Mouse (Mus musculus): ENCODE measurements around the gene Phactr1.

Gene Phactr1

DNA sequence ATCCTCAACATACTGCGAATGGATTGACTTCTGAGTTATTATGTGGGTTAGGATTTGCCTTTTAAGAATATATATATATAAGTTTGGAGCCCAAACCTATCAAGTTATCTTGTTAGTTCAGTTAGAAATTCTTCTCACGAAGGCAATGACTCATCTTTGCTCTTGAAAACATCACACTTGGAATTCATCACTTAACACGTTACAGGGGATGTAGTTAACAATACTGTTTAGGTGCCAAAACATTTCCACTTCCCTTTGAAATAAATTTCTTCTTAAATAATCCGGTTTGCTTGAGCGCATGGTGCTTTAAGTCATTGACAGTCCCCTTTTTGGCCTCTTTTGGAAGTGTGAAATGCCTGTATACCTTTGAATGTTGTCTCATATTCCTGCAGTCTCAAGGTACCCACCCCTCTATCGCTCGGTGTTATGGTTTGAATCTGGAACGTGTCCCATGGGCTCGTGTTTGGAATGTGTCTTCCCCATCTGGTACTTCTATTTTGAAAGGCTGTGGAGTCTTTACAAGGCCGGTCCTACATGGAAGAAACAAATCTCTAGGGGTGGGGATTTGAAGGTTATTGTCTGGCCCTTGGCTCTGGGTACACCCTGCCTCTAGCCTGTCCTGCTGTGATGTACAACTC lies 80.6 kb downstream of the Phactr1 start:
- DNase-seq: no peak

DNA sequence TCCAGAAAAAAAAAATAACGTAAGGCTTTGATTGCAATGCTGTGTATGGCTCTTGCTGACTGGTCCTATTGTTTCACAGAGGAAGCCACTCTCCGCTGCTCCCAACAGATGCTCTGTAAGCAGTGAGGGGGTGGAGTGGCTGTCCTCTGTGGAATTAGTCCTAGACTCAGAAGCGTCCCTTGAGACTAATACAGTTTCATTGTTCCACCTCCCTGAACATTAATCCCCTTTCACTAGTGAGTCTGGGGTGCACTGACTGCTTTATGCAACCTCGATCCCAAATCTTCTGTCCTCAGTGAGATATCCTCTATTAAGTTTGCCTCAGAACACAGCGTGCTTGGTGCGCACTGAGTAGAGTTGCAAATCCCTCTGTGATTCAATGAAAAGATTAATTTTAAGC lies 91.9 kb downstream of the Phactr1 start:
- peak; percentile 91 for DNase-seq

DNA sequence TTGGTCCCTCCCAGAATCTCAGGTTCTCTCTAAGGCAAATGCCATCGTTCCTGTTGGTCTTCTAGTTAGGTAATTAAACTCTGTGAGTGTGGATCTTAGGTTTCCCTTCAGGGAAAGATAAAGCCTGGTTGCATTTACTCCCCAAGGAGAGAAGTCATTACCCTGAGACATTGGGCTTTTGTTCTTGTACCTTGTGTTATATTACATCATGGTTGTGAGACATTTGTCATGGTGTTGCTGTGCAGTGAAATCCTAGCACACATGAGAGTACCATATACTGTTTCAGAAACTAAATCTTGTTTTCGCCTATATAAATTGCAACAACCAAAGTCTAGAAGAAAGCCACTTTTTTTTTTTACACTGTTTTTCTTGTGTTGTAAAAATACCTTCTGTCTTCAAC lies 93.6 kb downstream of the Phactr1 start:
- DNase-seq: no peak

DNA sequence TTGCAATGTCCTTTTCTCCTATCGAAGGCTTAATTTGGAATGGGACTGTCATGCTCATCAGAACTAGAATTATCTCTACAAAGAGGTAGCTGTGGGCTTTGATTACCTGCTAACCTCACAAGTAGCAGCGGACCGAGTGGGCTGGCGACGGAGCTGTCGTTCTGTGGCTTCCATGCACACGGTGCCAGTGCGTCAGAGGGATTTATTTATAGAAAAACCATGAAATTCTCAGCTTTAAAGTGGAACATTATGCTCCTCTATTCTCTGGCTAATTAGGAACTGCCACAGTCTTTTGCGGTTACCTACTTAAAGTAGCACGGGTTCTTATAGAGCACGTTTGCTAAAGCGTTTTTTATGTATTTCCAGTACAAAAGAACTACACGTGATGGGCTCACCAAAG lies 101.7 kb downstream of the Phactr1 start:
- no peak for DNase-seq

DNA sequence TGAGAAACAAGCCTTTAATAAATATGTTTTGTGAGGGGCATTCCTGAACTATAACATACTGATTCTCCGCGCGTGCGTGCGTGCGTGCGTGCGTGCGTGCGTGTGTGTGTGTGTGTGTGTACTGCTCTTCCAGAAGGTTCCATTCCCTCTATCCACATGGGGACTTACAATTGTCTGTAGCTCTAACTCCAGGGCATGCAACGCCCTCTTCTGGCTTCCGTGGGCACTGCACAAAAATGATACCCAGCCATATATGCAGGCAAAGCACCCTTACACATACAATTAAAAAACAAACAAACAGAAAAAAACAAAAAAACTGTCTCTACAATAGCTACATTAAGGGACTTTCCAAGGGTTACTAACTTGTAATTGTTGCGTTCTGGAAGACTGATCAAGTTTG lies 108.8 kb downstream of the Phactr1 start:
- peak; percentile 35 for DNase-seq

DNA sequence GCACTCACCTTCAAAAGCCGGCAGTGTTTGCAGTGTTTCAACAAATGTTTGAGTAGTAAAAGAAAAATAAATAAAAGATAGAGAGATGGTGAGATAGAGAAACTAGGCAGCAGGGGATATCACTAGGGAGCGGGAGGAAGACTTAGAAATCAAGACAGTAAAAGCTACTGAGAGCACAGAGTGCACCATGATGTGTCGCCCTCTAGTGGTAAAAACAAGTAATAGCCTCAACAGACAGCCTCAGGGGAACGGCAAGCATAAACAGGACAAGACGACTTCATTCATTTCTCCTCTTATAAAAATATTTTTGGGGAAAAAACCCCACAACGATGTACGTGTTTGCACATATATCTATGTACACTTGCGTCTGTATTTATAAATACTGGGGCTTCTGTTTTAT lies 111.9 kb downstream of the Phactr1 start:
- peak; percentile 73 for DNase-seq

DNA sequence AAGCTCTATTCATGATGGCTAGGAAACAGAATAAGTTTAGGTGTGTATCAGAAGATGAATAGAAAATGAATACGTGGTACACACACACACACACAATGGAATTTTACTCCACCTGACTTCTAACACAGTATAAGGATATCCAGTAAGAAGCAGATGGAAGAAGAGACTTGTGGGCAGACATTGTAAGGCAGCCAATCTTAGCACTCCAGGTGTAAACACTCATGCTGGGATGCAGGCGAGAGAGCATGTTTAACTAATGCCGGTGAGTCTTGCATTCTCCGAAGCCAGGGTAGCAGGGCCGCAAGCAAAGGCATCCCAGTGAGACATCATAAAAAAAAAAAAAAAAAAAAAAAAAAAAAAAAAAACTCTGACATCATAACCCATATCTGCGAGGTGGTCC lies 120.1 kb downstream of the Phactr1 start:
- DNase-seq: no peak

DNA sequence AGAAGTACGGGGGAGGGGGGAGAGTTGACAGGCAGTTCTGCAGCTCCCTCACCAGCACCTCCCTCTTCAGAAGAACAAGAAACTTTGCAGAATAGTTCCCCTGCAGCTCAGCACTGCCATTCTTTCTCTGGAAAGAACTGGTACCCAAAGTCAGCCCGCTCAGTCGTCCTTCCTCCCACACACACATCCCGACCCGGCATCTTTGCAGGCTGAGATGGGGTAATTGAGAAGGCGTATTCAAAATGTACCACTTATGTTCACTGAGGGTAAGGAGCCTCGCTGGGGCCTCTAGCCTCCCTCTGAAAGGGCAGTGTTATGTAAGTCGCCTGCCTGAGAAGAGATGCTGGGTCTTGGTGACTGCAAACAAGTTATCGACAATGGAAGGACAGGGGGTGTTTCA lies 123.9 kb downstream of the Phactr1 start:
- no peak for DNase-seq

DNA sequence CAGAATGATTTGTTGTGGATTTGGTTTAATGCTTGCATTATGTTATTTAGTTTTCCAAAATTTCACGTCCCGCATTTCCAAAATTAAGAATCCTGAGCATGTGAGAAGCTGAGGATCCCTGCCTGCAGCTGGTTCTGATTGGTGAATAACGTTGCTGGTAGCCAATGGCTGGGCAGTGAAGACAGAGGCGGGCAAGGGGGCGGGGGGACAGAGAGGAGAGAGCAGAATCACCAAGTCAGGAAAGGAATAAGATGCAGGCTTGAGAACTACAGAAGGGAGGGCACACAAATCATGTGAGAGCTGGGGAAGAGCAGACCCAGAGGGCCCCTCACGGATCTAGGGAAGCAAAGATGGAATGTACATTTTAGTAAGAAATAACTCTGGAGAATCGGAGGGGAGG lies 132.3 kb downstream of the Phactr1 start:
- peak; percentile 67 for DNase-seq

DNA sequence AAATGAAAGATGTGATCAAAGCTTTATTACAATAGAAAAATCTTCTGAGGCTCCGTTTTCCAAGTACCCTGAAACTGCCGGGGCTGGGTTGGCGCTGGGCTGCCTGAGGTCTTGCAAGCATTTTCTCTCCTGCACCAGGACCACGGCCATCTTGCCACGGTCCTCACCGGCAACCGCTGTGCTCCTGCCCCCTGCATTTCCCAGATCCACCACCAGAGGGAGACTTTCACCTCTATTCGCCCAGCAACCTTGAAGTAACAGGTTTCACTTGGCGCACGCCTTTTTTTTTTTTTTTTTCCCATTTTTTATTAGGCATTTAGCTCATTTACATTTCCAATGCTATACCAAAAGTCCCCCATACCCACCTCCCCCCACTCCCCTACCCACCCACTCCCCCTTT lies 138.0 kb downstream of the Phactr1 start:
- DNase-seq: peak; percentile 77

DNA sequence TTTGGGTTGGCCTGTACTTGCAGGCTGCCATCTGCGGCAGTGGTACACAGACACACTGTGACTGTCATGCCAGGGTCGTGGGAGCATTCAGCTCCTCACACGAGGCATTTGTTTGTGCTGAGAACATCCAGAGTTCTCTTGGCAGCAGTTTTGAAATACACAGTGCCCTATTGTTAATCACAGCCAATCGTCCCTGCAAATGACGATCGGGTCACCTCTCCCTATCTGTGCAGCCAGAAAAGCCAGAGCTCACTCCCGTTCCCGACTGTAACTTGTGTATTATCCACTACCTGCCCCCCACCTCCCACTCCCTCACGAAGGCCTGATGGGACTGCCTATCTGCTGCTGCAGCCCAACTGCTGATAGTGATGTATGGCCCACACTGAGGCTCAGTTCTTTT lies 140.1 kb downstream of the Phactr1 start:
- DNase-seq: peak; percentile 75

DNA sequence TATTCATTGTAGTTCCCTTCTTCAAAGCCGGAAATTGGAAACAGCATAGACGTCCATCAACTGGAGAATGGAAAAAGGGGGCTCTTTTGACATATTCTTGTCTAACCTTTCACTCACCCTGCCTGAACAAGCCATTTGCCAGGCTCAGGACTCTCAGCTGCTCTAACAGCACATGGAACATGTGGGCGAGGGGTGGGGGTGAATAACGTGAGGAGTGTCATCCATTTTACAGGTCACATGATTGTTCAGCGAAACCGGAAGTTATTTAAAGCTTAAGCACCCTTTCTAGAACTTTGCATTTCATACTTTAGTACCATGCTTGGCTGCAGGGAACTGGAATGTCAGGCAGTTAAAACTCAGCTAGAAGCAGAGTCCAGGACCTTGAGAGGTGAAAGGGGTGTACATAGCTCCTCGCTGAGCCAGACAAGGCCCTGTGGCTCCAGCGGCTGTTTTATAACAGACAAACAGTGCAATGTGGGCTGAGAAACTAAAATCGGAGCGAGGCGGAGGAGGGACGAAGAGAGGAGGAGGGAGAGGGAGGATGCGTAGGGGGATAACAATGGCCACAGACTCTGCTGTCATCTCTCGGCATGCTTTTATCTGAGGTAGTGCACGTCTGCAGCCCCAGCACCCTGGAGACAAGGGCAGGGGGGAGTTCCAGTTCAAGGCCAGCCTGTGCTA lies 141.1 kb downstream of the Phactr1 start:
- DNase-seq: peak; percentile 46

DNA sequence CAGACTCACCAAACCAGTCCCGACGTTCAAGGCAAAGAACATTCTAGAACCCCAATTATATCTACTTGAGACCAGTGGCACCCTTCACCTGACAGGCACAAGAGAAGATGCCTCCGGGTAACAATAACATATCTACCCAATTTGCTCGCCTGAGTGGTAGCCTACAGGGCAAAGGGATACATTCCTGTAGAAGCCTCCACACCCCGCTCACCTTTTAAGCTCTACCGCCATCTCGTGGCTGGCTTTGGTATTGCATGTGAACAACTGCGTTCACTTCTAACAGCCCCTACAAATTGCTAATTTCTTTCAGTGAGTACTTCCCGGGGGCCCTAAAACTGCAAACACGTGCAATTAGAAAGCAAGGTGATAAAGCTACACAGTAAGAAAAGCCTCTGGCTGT lies 142.1 kb downstream of the Phactr1 start:
- peak; percentile 87 for DNase-seq

DNA sequence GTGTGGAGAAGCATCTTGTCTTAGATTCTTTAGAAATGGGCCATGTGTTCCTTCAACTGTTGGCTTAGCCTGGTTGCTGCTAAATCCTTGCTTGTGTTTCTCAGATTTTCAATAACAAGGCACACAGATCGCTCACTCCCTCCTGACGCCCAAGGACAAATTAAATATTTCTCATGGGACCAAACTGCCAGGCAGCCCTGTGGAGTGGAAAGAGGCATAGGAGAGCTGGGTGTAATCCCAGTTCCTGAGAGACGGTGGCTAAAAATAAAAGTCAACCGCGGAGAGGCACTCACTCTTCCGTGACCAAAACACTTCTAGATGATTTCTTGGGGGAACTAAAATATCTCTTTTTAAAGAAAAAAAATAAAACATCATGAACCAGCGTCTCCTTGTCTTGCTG lies 143.5 kb downstream of the Phactr1 start:
- no peak for DNase-seq

DNA sequence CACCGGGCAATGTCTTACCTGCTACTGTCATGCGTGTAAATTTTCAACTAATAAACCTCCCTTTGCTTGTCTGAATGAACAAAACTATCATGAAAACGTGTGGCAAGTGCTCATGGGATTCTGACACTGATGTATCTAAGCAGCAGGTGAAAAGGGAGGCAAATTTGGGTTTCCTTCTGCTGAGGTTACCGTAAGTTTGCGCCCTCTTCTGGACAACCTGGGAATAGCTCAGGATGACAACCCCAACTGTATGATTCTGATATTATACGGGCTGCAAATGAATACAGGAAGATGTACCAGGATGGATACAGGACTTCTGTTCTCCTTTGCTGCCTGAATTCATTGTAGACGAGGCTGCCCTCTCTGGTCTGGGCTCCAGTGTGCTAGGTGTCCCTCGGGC lies 146.2 kb downstream of the Phactr1 start:
- peak; percentile 52 for DNase-seq

DNA sequence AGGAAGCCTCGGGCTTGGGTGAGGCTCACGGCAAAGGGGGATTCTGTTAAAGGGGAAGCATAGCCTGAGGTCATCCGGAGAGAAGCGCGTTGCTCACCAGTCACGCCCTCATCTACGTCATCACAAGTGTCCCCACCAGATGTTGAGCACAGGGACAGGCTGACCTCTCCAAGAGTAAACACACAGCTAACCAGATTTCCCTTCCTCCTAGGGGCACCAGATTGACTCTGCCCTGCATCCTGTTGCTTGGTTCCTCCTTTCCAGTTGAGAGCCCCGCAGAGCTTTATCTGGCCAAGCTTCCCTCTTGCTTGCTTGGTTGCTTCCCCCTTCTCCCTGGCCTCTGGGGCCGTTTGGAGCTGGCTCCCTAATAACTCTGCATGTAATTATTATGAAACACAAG lies 148.6 kb downstream of the Phactr1 start:
- DNase-seq: peak; percentile 96

DNA sequence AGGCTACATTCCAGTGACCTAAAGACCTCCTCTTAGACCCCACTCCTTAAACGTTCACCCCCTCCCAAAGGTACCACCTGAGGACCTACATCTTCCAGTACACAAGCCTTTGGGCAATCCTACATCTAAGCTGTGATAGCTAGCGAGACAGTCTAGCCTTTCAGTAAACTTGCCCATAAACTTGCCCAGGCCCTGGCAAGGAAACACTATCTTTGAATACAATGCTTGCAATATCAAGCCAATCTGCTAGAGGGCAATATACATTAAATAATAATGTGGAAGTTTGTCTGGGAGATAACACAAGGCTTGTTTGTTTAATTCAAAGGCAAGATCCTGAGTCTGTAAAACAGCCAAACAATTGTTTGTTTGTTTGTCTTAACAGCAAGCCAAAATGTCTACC lies 155.0 kb downstream of the Phactr1 start:
- peak; percentile 81 for DNase-seq

DNA sequence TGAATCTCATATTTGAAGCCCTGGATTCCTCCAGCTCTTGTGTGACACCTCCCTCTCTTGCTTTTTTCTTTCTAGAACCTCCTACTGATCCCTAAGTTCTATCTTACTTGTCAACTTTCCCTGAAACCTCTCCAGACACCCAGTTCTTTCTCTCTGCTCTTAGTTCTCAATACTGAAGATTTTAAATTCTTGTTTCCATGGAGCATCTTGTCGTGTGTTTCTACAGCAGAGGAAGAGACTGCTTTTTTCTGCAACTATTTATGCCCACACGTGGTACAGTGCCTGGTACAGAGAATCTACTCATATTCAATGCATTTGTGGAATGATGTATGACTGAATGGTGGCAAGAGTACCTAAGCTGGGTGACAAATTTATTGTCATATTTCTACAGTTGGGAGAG lies 158.9 kb downstream of the Phactr1 start:
- no peak for DNase-seq

DNA sequence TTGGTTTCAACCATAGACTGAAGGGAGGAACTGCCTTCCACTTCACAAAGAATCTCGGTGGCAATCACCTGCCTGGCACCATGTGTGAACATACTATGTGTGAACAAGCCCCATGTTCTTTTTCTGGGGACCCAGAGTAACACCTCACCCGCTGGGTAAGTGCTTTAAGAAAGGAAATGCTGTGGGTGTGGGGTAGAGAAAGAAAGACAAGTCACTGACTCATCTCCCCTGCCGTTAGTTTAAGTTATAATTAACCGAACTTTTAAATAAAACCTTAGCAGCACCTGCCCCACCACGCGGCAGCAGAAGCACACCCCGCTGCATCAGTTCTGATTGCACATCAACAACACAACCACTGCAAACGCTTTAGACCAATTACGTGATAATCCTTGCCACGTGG lies 171.7 kb downstream of the Phactr1 start:
- no peak for DNase-seq

DNA sequence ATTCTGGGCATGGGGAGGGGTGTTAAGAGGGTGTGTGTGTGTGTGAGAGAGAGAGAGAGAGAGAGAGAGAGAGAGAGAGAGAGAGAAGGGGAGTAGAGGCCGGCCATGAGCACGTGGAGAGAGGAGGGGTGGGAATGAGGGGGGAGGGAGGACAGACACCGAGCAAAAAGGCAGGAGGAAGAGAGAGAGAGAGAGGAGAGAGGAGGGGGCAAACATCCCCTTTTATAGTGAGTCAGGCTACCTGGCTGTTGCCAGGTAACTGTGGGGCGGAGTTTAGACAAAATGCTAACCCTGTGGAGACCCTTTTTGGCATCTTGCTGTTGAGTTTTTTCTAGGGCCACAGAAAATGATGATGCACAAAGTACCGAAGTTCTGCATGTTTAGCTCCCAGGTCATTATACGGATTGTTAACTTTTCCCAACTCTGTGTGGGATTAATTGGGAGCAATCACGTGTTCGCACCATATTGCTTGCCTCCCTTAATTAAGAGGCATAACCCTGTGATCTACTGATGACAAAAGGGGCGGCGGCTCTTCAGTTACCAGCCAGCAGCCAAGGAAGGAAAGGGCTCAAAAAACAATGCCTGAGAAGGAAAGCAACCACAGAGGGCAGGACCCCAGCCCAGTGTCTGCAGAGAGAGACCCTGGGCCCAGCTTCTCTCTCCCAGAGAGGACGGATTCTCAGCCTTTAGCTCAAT lies 173.6 kb downstream of the Phactr1 start:
- DNase-seq: peak; percentile 75

DNA sequence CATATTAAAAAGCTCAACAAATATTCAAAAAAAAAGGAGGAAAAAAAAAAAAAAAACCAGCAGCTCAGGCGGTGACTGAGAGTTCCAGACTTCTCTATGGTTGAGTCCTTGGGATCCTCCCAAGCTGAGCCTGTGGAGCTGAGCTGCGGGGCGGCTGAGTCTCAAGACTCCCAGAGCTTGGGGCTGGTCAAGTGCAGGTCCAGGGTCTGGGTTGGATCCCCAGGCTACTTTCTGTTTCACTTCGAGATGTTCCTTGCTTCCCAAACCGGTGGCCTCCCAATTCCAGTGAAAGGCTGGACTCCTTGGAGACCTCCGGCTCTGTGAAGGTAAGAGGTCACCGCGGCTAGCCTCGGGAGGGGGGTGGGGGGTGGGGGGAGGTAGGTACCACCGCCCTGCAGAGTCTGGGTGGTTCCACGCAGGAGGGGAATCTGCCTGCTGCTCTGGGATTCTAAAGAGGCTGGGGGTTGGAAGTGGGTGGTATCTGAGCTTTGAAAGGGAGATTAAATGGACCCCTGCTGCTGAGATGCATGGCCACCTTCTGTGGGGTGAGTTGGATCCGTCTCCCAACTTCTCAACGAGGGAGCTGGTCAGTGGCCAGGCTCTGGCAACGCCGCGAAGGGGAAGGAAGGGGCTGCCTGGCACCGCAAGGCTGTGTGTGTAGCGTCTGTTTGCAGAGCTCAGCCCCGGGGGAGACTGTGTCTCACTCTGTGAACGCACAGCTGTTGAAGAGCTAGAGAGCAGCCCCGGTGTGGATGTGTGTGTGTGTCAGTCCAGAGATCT lies 185.9 kb downstream of the Phactr1 start:
- peak; percentile 75 for DNase-seq

DNA sequence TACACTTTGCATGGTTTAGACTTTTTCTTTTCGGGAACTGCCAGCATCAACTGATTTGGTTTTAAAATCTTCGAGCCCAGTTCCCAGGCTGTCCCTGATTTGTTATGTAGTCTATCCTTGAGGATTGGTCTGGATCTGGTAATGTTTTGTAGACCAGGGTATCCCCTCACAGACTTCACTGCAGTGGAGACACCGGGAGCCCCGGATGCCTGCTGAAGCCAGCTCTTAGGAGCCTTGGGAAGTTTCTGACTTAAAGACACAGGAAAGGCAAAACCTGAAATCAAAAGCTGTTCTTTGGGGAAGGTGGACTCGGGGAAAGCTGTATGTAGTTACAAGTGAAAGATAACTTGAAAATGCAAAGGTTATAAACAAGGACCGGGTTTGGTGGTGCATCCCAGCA lies 186.6 kb downstream of the Phactr1 start:
- DNase-seq: no peak

DNA sequence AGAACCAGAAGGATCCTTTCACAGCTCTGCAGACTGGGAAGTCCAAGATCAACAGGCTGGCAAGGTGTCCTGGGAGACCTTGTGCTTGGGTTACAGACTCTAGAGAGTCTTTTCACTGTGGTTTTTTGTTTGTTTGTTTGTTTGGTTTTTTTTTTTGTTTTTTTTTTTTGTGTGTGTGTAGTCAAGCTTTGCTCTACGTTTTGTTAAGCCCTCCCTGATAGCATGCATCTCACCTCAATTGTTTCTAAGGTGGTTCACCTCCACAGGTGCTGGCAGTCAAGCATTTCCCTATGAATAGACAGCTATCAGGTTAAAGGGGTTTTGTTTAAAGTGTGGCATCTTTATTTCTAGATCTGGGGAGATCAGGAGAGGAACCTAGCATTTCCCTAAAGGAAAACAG lies 191.7 kb downstream of the Phactr1 start:
- no peak for DNase-seq

DNA sequence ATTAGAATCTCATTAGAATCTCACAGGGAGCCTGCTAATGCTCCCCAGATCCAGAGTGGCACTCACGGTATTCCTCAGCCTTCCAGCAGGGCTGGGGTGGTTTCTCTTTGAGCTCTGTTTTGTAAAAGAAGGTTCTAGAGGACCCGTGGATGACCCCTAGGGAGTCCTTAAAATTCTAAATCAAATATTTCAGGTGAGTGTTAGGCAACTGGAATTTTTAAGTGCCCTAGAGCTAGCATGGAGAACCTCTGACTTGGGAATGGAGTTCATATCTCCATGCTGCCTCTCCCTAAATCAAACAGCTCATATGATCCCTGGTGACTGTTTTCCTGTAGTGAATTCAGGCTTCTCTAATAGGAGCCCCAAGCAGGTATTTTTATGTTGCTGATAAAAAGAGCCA lies 197.9 kb downstream of the Phactr1 start:
- DNase-seq: no peak
